Mouse (Mus musculus): ENCODE results near the gene Notch4.
A peak's percentile ranks its signal among the peaks of the same experiment; 100 is the strongest.

Gene Notch4

GRCm38 (mm10) chr17:34569919-34570318, 5.9 kb downstream of the Notch4 start:
- DNase-seq (ENCODE audit: low read depth, low spot score): no peak

GRCm38 (mm10) chr17:34571875-34572274, 7.8 kb downstream of the Notch4 start:
- DNase-seq (ENCODE audit: low read depth, low spot score): no peak

- DNase-seq (ENCODE audit: low read depth, low spot score): no peak
Measured at GRCm38 (mm10) chr17:34572361-34572760, 8.3 kb downstream of the Notch4 start.

DNA sequence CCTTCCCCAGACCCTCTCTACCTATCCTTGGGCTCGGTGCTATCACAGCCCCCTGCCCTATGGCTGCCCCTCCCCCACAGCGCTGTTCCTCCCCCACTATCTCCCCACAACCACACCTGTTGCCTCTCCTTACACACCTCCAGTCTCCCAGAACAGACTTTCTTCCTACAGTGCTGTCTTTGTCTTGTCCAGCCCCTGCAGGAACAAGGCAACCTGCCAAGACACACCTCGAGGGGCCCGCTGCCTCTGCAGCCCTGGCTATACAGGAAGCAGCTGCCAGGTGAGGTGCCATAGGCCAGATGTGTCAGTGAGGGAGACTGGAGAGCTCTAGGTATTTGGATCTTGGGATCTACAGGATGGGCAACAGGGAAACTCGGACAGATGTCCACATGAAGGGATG, 12.5 kb downstream of the Notch4 start:
- DNase-seq (ENCODE audit: low read depth, low spot score): no peak

DNA sequence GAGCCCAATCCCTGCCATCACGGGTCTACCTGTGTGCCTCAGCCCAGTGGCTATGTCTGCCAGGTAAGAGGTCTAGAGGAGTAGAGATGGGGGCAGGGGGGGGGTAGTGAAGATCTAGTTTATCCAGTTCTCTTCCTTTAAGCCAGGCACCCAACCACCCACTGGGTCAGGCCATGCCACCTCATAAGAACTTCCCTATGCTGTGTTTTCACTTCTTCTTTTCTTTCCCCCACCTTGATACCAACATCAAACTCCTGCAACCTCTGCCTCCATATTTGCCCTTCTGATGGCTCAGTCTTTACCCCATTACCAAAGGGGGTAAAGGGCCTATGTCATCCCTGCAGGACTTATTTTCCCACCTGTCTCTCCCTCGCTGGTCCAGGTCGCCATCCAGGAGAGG, 14.0 kb downstream of the Notch4 start:
- no peak for DNase-seq (ENCODE audit: low read depth, low spot score)

- DNase-seq (ENCODE audit: low read depth, low spot score): no peak
Measured at GRCm38 (mm10) chr17:34582528-34582927, 18.5 kb downstream of the Notch4 start.

DNA sequence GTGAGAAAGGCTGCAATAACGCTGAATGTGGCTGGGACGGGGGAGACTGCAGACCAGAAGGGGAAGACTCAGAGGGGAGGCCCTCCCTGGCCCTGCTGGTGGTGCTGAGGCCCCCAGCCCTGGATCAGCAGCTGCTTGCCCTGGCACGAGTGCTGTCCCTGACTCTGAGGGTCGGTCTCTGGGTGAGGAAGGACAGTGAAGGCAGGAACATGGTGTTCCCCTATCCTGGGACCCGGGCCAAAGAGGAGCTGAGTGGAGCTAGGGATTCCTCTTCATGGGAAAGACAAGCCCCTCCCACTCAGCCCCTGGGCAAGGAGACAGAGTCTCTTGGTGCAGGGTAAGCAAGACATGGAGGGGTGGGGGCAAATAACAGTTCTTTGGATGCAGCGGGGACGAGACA, 19.3 kb downstream of the Notch4 start:
- DNase-seq (ENCODE audit: low read depth, low spot score): no peak

- no peak for DNase-seq (ENCODE audit: low read depth, low spot score)
Measured at GRCm38 (mm10) chr17:34583819-34584218, 19.8 kb downstream of the Notch4 start.

- no peak for DNase-seq (ENCODE audit: low read depth, low spot score)
Measured at GRCm38 (mm10) chr17:34585121-34585520, 21.1 kb downstream of the Notch4 start.

GRCm38 (mm10) chr17:34585877-34586771, 22.1 kb downstream of the Notch4 start:
- DNase-seq (ENCODE audit: low read depth, low spot score): no peak

DNA sequence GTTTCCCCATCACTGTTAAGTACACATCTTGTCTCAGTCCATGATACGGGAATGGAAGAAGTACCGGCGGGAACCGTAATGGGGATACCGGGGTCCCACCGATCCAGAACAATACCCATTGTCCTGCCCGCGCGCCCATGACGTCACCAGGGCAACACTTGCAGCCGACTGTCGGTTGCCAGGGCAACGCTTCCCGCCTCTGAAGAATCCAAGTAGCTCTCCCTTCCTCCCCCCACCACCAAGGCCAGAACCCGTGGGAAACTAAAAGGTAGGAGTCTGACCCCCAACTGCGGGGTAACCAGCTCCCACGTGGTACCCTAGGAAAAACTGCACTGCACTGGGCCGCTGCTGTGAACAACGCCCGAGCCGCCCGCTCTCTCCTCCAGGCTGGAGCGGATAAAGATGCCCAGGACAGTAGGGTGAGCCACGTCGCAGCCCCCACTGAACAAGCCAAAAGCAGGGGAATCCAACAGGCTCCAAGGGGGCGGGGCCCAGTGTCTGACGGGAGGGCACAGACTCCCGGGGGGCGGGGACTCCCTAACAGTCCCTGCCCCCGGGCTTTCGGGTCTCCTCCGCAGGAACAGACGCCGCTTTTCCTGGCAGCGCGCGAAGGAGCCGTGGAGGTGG, 22.8 kb downstream of the Notch4 start:
- peak; percentile 66 for DNase-seq (ENCODE audit: low read depth, low spot score)

DNA sequence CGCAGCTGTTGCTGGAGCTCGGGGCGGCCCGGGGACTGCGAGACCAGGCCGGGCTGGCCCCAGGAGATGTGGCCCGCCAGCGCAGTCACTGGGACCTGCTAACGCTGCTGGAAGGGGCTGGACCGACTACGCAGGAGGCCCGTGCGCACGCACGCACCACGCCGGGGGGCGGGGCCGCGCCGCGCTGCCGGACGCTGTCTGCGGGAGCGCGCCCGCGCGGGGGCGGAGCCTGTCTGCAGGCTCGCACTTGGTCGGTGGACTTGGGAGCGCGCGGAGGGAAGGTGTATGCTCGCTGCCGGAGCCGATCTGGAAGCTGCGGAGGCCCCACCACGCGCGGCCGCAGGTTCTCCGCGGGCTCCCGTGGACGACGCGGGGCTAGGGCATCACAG, 23.3 kb downstream of the Notch4 start:
- peak; percentile 89 for DNase-seq (ENCODE audit: low read depth, low spot score)

DNA sequence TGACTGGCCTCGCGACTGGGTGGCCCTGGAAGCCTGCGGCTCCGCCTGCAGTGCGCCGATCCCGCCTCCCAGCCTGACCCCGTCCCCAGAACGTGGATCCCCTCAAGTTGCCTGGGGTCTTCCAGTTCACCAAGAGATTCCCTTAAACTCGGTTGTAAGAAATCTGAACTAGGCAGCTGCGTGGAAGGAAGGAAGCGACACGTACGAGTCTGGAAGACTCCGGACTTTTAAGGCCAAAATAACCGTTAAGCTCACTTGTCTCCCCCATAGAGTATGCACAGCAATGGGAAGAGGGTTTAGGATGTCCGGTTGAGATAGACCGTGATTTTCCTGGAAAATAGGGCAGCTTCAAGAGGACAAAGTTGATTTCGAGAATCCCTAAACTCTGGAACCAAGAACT, 23.7 kb downstream of the Notch4 start:
- DNase-seq (ENCODE audit: low read depth, low spot score): no peak

DNA sequence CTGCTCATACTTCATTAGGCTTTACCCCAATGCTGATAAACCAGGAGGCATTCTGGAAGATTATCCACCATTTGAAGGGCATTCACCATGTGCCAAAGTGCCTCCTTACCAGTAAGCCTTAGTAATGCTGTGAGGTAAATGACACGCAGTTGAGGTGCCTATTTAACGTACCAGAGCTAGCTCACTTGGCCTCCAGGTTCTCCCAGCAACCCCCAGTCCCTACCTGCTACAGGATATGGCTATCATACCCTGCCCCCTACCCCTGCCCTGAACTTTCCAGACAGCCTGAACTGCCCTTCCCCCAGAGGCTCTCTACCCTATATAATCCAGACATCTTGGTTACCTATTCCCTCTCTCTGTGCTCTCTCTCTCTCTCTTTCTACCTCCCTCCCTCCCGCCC, 24.7 kb downstream of the Notch4 start:
- no peak for DNase-seq (ENCODE audit: low read depth, low spot score)

- no peak for DNase-seq (ENCODE audit: low read depth, low spot score)
Measured at GRCm38 (mm10) chr17:34589206-34589605, 25.1 kb downstream of the Notch4 start.

DNA sequence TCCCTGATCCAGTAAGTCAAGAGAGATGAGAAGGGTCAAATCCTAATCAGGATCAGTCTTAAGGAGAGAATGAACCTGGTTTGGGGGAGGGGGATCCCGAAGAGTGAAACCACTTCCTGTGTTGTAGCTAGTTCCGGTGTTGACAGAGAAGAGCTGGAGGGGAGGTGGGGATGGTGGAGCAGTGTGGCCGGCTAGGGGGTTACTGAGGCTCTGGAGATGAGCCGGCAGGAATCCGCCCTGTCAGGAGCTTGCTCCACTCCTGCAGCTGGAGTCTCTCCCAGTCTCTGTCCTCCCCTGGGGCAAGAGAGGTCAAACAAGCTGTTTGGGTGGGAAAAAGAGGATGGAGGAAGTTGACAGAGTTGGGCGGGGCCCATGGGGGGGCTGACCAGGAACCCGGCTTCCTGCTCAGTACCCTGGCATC, 25.6 kb downstream of the Notch4 start, which contains the start of gene Gpsm3:
Gene Gpsm3, plus strand, starts transcription at position 126 of the 421 bp plus-strand sequence.
- DNase-seq (ENCODE audit: low read depth, low spot score): peak; percentile 69

DNA sequence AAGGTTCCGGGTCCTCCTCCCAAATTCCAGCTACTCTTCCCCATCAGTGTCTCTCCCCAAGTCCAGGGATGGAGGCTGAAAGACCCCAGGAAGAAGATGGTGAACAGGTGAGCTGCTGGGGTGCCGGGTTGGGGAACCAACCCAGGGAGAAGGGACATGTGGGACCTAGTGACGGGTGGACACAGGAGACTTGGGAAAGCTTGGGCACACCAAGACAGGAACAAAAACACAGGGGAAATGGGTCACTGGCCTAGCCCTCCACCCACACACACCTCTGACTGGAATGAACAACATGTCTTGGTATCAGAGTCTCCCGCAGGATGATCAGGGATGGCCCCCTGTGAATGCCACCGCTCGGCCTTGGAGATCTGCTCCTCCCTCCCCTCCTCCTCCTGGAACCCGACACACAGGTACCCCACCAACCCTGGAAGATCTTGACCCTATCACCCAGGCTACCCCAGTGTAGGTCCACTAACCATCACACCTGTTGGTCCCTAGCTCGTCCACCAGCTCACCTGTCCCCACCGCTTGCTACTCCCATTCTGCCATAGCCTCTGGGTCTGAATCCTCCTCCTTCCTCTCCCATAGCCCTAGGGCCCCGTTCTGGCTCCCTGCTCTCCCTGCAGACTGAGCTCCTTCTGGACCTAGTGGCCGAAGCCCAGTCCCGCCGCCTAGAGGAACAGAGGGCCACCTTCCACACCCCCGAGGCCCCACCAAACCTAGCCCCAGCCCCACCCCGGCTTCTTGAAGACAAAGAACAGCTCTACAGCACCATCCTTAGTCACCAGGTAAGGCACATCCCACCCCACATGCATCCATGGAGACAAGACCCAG, 26.3 kb downstream of the Notch4 start:
- no peak for DNase-seq (ENCODE audit: low read depth, low spot score)

DNA sequence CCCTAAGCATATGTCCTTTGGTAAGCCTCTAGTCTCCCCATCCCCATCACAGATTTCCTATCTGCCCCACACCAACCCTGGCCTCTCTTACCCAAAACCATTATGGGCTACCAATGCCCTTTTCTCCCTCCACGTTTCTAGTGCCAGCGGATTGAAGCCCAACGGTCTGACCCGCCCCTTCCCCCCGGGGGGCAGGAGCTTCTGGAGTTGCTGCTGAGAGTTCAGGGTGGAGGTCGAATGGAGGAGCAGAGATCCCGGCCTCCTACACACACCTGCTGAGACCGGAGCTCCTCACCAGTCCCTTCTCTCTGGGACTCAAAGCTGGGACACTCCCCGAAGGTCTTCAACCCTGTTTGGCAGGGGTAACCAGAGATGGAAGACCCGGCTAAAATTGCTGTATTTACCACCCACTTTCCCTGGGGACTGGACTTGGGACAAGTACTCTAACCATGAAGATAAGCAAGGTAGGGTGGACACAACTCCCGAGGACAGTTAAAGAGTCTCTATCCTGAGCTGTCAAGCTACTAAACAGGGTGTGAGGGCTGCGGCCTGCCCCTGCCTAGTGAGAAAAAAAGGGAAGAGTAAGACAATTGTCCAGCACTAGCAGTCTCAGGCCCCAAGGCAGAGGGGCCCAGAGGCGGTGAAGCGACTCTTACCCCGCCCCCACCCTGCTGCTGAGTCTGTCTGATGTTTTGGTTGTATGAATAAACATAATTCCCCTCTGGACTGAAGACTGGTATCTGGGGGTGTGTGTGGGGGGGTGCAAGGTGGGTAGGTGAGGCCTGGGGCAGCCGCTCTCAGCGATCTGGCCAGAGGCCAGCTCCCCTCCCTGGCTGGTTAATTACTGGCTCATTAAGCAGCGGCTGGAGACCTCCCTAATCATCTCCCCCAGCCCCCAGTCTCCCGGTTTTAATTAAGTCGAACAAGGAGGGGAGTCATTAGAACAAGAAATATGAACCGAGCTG, 27.2 kb downstream of the Notch4 start, which contains the start of gene Pbx2:
Gene Pbx2, plus strand, starts transcription at position 238 of the 965 bp plus-strand sequence.
- DNase-seq (ENCODE audit: low read depth, low spot score): no peak

- peak; percentile 80 for DNase-seq (ENCODE audit: low read depth, low spot score)
Measured at GRCm38 (mm10) chr17:34591994-34592375, 27.9 kb downstream of the Notch4 start.

DNA sequence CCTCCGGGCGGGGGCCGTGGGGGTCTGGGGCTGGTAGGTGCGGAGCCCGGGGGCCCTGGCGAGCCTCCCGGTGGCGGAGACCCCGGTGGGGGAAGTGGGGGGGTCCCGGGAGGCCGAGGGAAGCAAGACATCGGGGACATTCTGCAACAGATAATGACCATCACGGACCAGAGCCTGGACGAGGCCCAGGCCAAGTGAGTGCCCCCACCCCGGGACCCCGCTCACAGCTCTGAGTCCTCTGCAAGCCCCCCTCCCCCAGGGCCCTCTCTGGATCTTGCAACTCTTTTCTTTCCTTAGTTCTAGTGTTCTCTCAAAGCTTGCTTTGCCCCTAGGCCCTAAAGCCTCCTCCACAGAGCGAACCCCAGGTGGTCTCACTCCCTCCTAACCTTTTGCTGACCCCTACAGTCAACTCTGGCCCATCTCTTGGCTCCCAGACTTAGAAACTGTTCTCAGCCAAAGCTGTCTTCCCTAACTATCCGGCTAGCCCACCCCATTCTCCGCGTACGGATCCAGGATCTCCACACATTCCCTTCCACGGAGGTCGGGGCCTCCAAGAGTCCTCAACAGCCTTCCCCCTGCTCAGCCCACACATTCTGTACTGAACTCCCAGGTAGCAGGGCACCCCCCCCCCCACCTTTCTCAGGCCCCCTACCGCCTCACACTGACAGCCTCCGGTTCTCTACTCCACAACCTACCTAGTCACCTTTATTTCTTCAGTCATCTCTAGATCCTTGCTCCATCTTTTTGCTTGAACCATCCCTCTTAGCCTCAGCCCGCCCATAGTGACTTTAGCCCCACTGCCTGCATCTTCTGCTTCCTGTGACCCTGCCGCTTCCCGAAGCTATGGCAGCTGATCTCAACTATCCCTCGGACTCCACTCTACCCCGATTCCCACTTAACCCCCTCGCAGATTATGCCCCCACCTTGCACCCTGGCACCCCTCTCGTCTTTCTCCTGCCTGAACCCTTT, 28.8 kb downstream of the Notch4 start:
- no peak for DNase-seq (ENCODE audit: low read depth, low spot score)

Measured in skeletal muscle tissue, adult 2 months (tissue).